Mouse (Mus musculus) small intestine, adult 10 weeks (tissue): Measurements from ENCODE around the gene Dhx15. TPM values are rescaled to one million over a fixed set of nuclear protein-coding genes. Genes with fewer than 3 reads are reported as not detected.

ENCODE experiments used
- polyA plus RNA-seq: library from polyadenylated mRNA; stranded (reverse); fragments of 350-450 nt; fragmentation: Illumina TruSeq; extraction: RNeasy Lipid Tissue Mini Kit (QIAGEN cat#74804); gene quantifications from one replicate; pipeline ENCODE4 v1.2.3, GENCODE M21; 2014; ENCODE audit warnings: low replicate concordance

Gene Dhx15
- 251 TPM for polyA plus RNA-seq

DNA sequence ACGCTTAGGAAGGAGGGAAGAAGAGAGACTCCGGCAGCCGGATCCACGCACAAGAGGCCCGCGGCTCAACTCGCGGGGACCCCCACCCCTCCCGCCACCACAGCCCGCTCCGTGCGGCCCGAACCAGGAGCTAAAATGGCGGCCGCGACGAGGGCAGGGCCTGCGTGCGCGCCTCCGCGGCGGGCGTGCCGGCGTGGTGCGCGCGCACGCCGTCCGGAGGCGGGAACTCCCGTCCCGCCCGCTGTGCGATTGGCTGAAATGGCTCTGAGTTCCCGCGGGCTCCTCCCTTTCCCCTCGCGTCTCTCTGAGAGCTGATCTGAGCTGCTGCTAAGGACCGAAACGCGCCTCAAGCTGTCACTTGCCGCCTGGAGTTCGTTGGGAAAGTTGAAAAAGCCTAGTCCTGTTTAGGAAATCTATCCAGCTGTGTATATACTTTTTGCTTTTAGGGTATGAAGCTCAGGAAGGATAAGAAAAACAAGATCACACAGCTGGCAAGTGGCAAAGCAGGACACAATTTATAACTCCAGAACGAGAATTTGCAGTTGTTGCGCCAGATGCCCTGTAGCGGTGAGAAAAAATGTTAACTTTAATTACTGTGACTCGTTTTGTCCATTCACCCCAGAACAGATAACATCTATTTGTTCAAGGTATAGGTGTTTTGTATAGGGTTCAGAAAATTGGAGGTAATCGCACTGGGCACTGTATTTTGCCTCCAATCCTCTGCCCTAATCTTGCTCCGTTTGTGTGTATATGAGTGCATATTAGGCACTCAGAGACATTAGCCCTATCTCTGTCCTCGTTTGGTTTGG is at the start of gene Dhx15:
Dhx15 (minus strand) TSS at position 144 of the 809 bp plus-strand sequence.

Other genes with a start within 250 kb of the Dhx15 start
- 0.48 TPM for gene Sod3, start 173.3 kb upstream of the Dhx15 start, polyA plus RNA-seq